9 mouse cellular contexts compared by ENCODE assay signal in genomic region chr7:143506675-143507074, GRCm38 (mm10). TPM values are rescaled to one million over a fixed set of nuclear protein-coding genes. Genes with fewer than 3 reads are reported as not detected.
DNase-seq lines count a peak whose midpoint lies in the region; ATAC-seq and TF ChIP-seq lines count a peak whose summit lies in the region.
"Had no signal": no experiment of that assay in that cellular context is flagged by ENCODE, and none has a peak within 500 bp of the region (broad histone marks: within the 10 kb centered on the region; RNA-seq: fewer than 3 reads in every experiment).

No protein-coding gene starts in this region.

- in situ Hi-C loops in ES-E14 (cut with MboI; ENCODE audit: low sequenced_read_pairs in 2 of 2, unreplicated experiment in 2 of 2) = no loop called here

- no peak overlapping the region for H3K9ac ChIP-seq in kidney, embryonic 14.5 days (ENCODE audit: low read depth, low read length)
- no peak overlapping the region for H3K9ac ChIP-seq in ES-E14 (ENCODE audit: insufficient read depth, low read depth, low read length, poor library complexity, severe bottlenecking)
- H3K9ac ChIP-seq: midbrain, embryonic 12.5 days had no signal

- ATAC-seq in kidney, embryonic 14.5 days (ENCODE audit: low FRiP score, low TSS enrichment) = no peak

- no peak overlapping the region for H3K4me2 ChIP-seq in kidney, embryonic 14.5 days (replicated peaks; ENCODE audit: low read depth, low read length)
- H3K4me2 ChIP-seq: midbrain, embryonic 12.5 days had no signal

- no peaks in the 10 kb centered on the region for H3K9me3 ChIP-seq in kidney, embryonic 14.5 days (ENCODE audit: control insufficient read depth, low read length)
- H3K9me3 ChIP-seq in ES-E14 (ENCODE audit: control insufficient read depth, insufficient read depth, low read depth, low read length) = no peaks in the 10 kb centered on the region
- H3K9me3 ChIP-seq: midbrain, embryonic 12.5 days had no signal

- peaks cover 23% of the 10 kb centered on the region for H3K27me3 ChIP-seq in kidney, embryonic 14.5 days (ENCODE audit: control insufficient read depth, insufficient read depth, low read length)

- H3K4me3 ChIP-seq in kidney, embryonic 14.5 days (ENCODE audit: low read length) = no peak overlapping the region
- H3K4me3 ChIP-seq in ES-E14 (ENCODE audit: insufficient read depth in 1 of 2, low read depth in 1 of 2, low read length in 2 of 2, poor library complexity in 1 of 2, severe bottlenecking in 1 of 2) = peak overlapping the region in 1 of 2 experiments; percentile 9; a peak in 1 of 4 replicates
- H3K4me3 ChIP-seq: midbrain, embryonic 12.5 days had no signal

- intact Hi-C loops in left cerebral cortex, postnatal 14 days (cut with DNase I) = no loop called here

- H3K36me3 ChIP-seq in kidney, embryonic 14.5 days (ENCODE audit: control insufficient read depth, insufficient read depth, low read length) = no peaks in the 10 kb centered on the region; the same call in 1 of the 2 replicates
- H3K36me3 ChIP-seq in ES-E14 (ENCODE audit: control insufficient read depth, insufficient read depth, low read length, poor library complexity, severe bottlenecking) = no peaks in the 10 kb centered on the region
- H3K36me3 ChIP-seq: midbrain, embryonic 12.5 days had no signal

- peak; percentile 78 for DNase-seq in kidney, adult 18-20 months
- DNase-seq in ES-E14 (ENCODE audit: low read depth, low spot score) = peak; percentile 64
- DNase-seq in adrenal gland, postnatal 36 days = peak; percentile 54 to 64
- peak; percentile 20 for DNase-seq in fibroblast of lung, adult 2 months (ENCODE audit: low read depth)
- peak; percentile 78 to 80 for DNase-seq in left cerebral cortex, postnatal 14 days (ENCODE audit: low spot score in 2 of 2)
- DNase-seq in retina, embryonic 14.5 days (ENCODE audit: low spot score) = peak; percentile 70
- no peak for DNase-seq in ovary, postnatal 36 days (ENCODE audit: low spot score)

- 24% methylated on average over 7 of the region's 7 CpGs for WGBS in kidney, embryonic 14.5 days

- no peak overlapping the region for H3K27ac ChIP-seq in kidney, embryonic 14.5 days (ENCODE audit: low read depth, low read length)
- H3K27ac ChIP-seq in ES-E14 (ENCODE audit: insufficient read depth, low read depth, low read length, poor library complexity, severe bottlenecking) = no peak overlapping the region
- H3K27ac ChIP-seq: midbrain, embryonic 12.5 days had no signal

- H3K4me1 ChIP-seq in kidney, embryonic 14.5 days (ENCODE audit: control insufficient read depth, insufficient read depth, low read length) = no peaks in the 10 kb centered on the region
- H3K4me1 ChIP-seq in ES-E14 (ENCODE audit: control insufficient read depth in 2 of 2, insufficient read depth in 2 of 2, low read length in 2 of 2, poor library complexity in 1 of 2) = peaks cover 2 to 17% of the 10 kb centered on the region in 2 experiments; a peak in 2 of 4 replicates

TF ChIP-seq in ES-E14, 5 proteins besides CTCF, POLR2A, EP300 and RAD21:
- TF ChIP-seq MAFK (IDR thresholded peaks at IDR 0.05; ENCODE audit: insufficient read depth, low read depth, low read length) (no peak), HCFC1 (IDR thresholded peaks at IDR 0.05; ENCODE audit: borderline replicate concordance, insufficient read depth, low read length) (no peak), ZNF384 (IDR thresholded peaks at IDR 0.05; ENCODE audit: low read depth, low read length) (0 out of 2 replicates have a peak, but pooled peaks have one; percentile 18), ZC3H11A (IDR thresholded peaks at IDR 0.05; ENCODE audit: borderline replicate concordance, low read depth, low read length) (peak; percentile 79), CHD2 (IDR thresholded peaks at IDR 0.05; ENCODE audit: low read depth, low read length) (no peak)

RNA-seq across cellular contexts. Expression of gene Phlda2, which starts 3.7 kb away (rescaled TPM):
- 7.3 and 10.6 TPM in 2 replicates for polyA plus RNA-seq in kidney, embryonic 14.5 days (2014; fragmentation: Nextera tagmentation; extraction: Ambion mirVana)
- total RNA-seq in ES-E14 (2012; rRNA removed) = 113 and 272 TPM in 2 replicates
- total RNA-seq in adrenal gland, postnatal 36 days (2021) = 1 to 10 TPM in 1 of 2 experiments, under 1 TPM in 1; 0.43 to 2.6 TPM
- not detected for total RNA-seq in left cerebral cortex, postnatal 14 days (2021)

RNA-seq across cellular contexts. Expression of gene Slc22a18, which starts 33.1 kb away (rescaled TPM):
- 4.4 and 4.7 TPM in 2 replicates for polyA plus RNA-seq in kidney, embryonic 14.5 days (2014; fragmentation: Nextera tagmentation; extraction: Ambion mirVana)
- total RNA-seq in ES-E14 (2012; rRNA removed) = 1.5 and 4.6 TPM in 2 replicates
- total RNA-seq in adrenal gland, postnatal 36 days (2021) = 1 to 10 TPM; 1.4 to 1.5 TPM
- under 1 TPM; 0.42 to 0.62 TPM for total RNA-seq in left cerebral cortex, postnatal 14 days (2021)

RNA-seq across cellular contexts. Expression of gene Nap1l4, which starts 42.2 kb away (rescaled TPM):
- polyA plus RNA-seq in kidney, embryonic 14.5 days (2014; fragmentation: Nextera tagmentation; extraction: Ambion mirVana) = 138 and 158 TPM in 2 replicates
- total RNA-seq in ES-E14 (2012; rRNA removed) = 103 and 123 TPM in 2 replicates
- 100 to 1,000 TPM; 149 to 150 TPM for total RNA-seq in adrenal gland, postnatal 36 days (2021)
- 100 to 1,000 TPM; 131 to 132 TPM for total RNA-seq in left cerebral cortex, postnatal 14 days (2021)

RNA-seq across cellular contexts. Expression of gene Cdkn1c, which starts 45.8 kb away (rescaled TPM):
- polyA plus RNA-seq in kidney, embryonic 14.5 days (2014; fragmentation: Nextera tagmentation; extraction: Ambion mirVana) = 1,196 and 1,506 TPM in 2 replicates
- 57.9 and 85.6 TPM in 2 replicates for total RNA-seq in ES-E14 (2012; rRNA removed)
- total RNA-seq in adrenal gland, postnatal 36 days (2021) = 100 to 1,000 TPM; 242 to 645 TPM
- total RNA-seq in left cerebral cortex, postnatal 14 days (2021) = 10 to 100 TPM; 14.1 to 14.2 TPM

Comparison
In these comparisons a context has a peak if more than half of its experiments do, and no peak if none do; other contexts are left out.
1. RNA of gene Phlda2, which starts 3.7 kb away (total RNA-seq): 113 to 272 TPM in ES-E14; 0.43 to 2.6 TPM in adrenal gland, postnatal 36 days and not detected in left cerebral cortex, postnatal 14 days; every median in the first group is over 10 times any median in the second.